ENCODE assay signal across 21 mouse cellular contexts in the genomic region with DNA sequence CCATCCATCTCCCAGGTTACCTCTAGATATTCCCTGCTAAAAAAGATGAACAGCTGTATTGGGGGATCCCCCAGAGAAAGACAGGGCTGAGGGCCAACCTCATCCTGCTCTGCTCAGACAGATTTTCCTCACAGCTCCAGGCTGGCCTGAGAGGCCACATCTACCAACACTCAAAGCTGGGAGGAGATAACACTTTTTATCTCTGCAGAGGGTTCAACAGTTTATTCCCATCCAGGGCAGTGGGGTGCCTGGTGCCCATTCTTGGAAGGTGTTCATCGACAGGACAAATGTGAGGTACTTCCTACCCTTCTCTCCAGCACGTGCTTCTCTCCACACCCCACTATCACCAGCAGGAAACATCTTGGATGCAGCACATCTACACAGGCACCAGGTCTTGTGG. TPM values are rescaled to one million over a fixed set of nuclear protein-coding genes. Genes with fewer than 3 reads are reported as not detected.
DNase-seq lines count a peak whose midpoint lies in the region; ATAC-seq and TF ChIP-seq lines count a peak whose summit lies in the region.
"Had no signal": no experiment of that assay in that cellular context is flagged by ENCODE, and none has a peak within 500 bp of the region (broad histone marks: within the 10 kb centered on the region; RNA-seq: fewer than 3 reads in every experiment).

No protein-coding gene starts in this region.

- no peaks in the 10 kb centered on the region for H3K9me3 ChIP-seq in lung, embryonic 14.5 days (ENCODE audit: low read depth, low read length)
- no peaks in the 10 kb centered on the region for H3K9me3 ChIP-seq in heart, embryonic 15.5 days (replicated peaks)
- H3K9me3 ChIP-seq: embryonic facial prominence, embryonic 12.5 days; forebrain, embryonic 12.5 days; hindbrain, embryonic 12.5 days had no signal

- no peak overlapping the region for H3K27ac ChIP-seq in lung, embryonic 14.5 days (ENCODE audit: low read depth)
- no peak overlapping the region for H3K27ac ChIP-seq in heart, embryonic 15.5 days
- H3K27ac ChIP-seq: embryonic facial prominence, embryonic 12.5 days; forebrain, embryonic 12.5 days; hindbrain, embryonic 12.5 days had no signal

- intact Hi-C loops in heart, postnatal 36 days (cut with DNase I) = no loop called here

- no peaks in the 10 kb centered on the region for H3K27me3 ChIP-seq in lung, embryonic 14.5 days (ENCODE audit: insufficient read depth, low read length)
- H3K27me3 ChIP-seq in heart, embryonic 15.5 days = no peaks in the 10 kb centered on the region
- H3K27me3 ChIP-seq: forebrain, embryonic 12.5 days; hindbrain, embryonic 12.5 days had no signal

- TF ChIP-seq CTCF in lung, embryonic 14.5 days (IDR thresholded peaks at IDR 0.05; ENCODE audit: low read depth) = no peak

- DNase-seq in heart, adult 9 months (ENCODE audit: low spot score in 2 of 2) = peak; percentile 12 to 36
- DNase-seq in heart, postnatal 36 days = no peak
- no peak for DNase-seq in lung, embryonic 14.5 days
- no peak for DNase-seq in lung, postnatal 25 days (ENCODE audit: low spot score)
- no peak for DNase-seq in kidney, adult 9 months
- DNase-seq: adrenal gland, postnatal 14 days; cerebellum, adult 11-12 months; cerebellum, adult 9-10 months; cerebellum, postnatal 25 days; gastrocnemius, postnatal 10 days had no signal

- H3K4me2 ChIP-seq in lung, embryonic 14.5 days = no peak overlapping the region
- H3K4me2 ChIP-seq in heart, embryonic 15.5 days = no peak overlapping the region
- H3K4me2 ChIP-seq: embryonic facial prominence, embryonic 12.5 days; forebrain, embryonic 12.5 days; hindbrain, embryonic 12.5 days had no signal

- no peak overlapping the region for H3K4me3 ChIP-seq in lung, embryonic 14.5 days (ENCODE audit: low read depth, low read length)
- H3K4me3 ChIP-seq in heart, embryonic 15.5 days = no peak overlapping the region
- H3K4me3 ChIP-seq: embryonic facial prominence, embryonic 12.5 days; forebrain, embryonic 12.5 days; hindbrain, embryonic 12.5 days had no signal

- 32% methylated on average over 2 of the region's 2 CpGs for WGBS in lung, embryonic 14.5 days
- 13% methylated on average over 2 of the region's 2 CpGs for WGBS in heart, embryonic 15.5 days

- ATAC-seq in lung, embryonic 14.5 days (ENCODE audit: insufficient read depth) = peak; percentile 58
- ATAC-seq in heart, embryonic 15.5 days (replicated peaks; ENCODE audit: insufficient number of reproducible peaks, insufficient read depth, low FRiP score, low read depth) = peak; percentile 59
- ATAC-seq: activated CD4-positive, CD25-positive, alpha-beta regulatory T cell, adult 4 months; forebrain, embryonic 16.5 days; hindbrain, embryonic 16.5 days; inflammation-experienced regulatory T-cells, adult 6 months; intestine, postnatal 0 days; Patski had no signal

- no peaks in the 10 kb centered on the region for H3K4me1 ChIP-seq in lung, embryonic 14.5 days (ENCODE audit: insufficient read depth)
- peaks cover 29% of the 10 kb centered on the region for H3K4me1 ChIP-seq in heart, embryonic 15.5 days (replicated peaks)
- H3K4me1 ChIP-seq: forebrain, embryonic 12.5 days; hindbrain, embryonic 12.5 days had no signal

- no peaks in the 10 kb centered on the region for H3K36me3 ChIP-seq in lung, embryonic 14.5 days (ENCODE audit: insufficient read depth)
- no peaks in the 10 kb centered on the region for H3K36me3 ChIP-seq in heart, embryonic 15.5 days
- H3K36me3 ChIP-seq: embryonic facial prominence, embryonic 12.5 days; forebrain, embryonic 12.5 days; hindbrain, embryonic 12.5 days had no signal

- H3K9ac ChIP-seq in lung, embryonic 14.5 days = no peak overlapping the region
- H3K9ac ChIP-seq in heart, embryonic 15.5 days = no peak overlapping the region
- H3K9ac ChIP-seq: embryonic facial prominence, embryonic 12.5 days; forebrain, embryonic 12.5 days; hindbrain, embryonic 12.5 days had no signal

RNA-seq across cellular contexts. Expression of gene Trabd2b, which starts 47.6 kb away (rescaled TPM):
- 10 to 100 TPM; 53.1 to 71.5 TPM for total RNA-seq in heart, postnatal 36 days (2021)
- 4.6 and 4.7 TPM in 2 replicates for polyA plus RNA-seq in lung, embryonic 14.5 days (2014; fragmentation: Nextera tagmentation; extraction: Ambion mirVana)
- polyA plus RNA-seq in heart, embryonic 15.5 days (2015; fragmentation: Nextera tagmentation; extraction: Ambion mirVana) = 2.4 and 2.9 TPM in 2 replicates
- total RNA-seq: CH12.LX had no signal
- polyA plus RNA-seq: activated CD4-positive, CD25-positive, alpha-beta regulatory T cell, adult 4 months; inflammation-experienced regulatory T-cells, adult 6 months had no signal

Comparison
In these comparisons a context has a peak if more than half of its experiments do, and no peak if none do; other contexts are left out.
1. DNase-seq: peak in heart, adult 9 months (2 of 2); none in heart, postnatal 36 days (0 of 2), lung, embryonic 14.5 days (single experiment), lung, postnatal 25 days (single experiment) and kidney, adult 9 months (single experiment).